Mouse (Mus musculus) bone marrow macrophage, adult 2 months (primary cell): ENCODE data around the gene Hadhb.

Source experiments
- CTCF ChIP-seq: IDR thresholded peaks from 2 replicates; pipeline ENCODE4 v1.5.1; 2012; ENCODE audit warnings: low read depth, mild to moderate bottlenecking, low read length, moderate library complexity
- POLR2A ChIP-seq: IDR thresholded peaks from 2 replicates; pipeline ENCODE4 v1.6.1; 2012; ENCODE audit warnings: mild to moderate bottlenecking, low read depth, low read length, borderline replicate concordance

- TF ChIP-seq POLR2A (no peak), CTCF (no peak)
Observed at GRCm38 (mm10) chr5:30161836-30162235, 6.8 kb downstream of the Hadhb start.
